Mouse (Mus musculus) MN1 (cell line): ENCODE measurements around the gene Unc93a2.
"Not testable (repeated sequence)": the region's sequence is repeated elsewhere in the genome, so short reads cannot be mapped to it uniquely, and the experiment has no call there.

Experiments
- DNase-seq: peaks from one replicate; pipeline ENCODE4 v3.0.0-alpha.2; 2016; ENCODE audit warnings: low spot score

Gene Unc93a2

DNA sequence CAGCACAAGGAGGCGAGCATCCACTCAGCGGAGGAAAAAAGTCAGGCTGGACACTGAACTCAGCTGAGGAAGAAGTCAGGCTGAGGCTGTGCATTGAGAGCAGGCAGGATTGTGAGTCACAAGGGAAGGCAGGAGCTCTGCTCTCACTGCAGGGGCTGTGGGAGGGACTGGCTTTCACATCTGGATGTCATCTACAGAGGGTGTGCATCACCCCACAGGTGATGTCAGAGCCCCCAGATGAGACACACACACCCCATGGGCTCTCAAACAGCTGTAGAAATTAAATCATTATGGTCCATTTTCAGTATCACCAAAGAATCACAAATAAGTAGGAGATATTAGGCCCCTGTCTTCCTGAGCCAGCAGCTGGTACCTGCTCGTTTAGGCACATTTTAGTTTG, at the start of gene Unc93a2:
Gene Unc93a2 (minus strand): TSS at position 101 of the 400 bp plus-strand sequence.
- not testable (repeated sequence) for DNase-seq

DNA sequence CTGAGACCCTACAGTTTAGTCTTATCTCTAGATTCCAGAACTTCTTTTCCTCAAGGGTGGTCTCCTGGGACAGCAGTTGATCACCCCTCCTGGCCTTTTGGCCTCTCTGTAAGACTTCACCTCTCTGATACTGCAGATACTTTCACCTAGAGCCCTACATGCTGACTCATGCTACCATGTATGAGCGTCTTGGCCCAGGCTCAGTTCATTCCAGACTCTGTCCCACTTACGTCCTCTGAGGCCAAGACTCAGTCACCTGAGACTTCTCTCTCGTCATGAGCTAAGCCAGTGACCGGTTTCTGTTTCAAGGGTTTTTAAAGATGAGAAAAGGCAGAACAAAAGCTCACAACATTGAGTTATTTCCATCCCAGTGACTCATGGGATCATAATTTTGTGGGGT, 48.9 kb upstream of the Unc93a2 start:
- not testable (repeated sequence) for DNase-seq

DNA sequence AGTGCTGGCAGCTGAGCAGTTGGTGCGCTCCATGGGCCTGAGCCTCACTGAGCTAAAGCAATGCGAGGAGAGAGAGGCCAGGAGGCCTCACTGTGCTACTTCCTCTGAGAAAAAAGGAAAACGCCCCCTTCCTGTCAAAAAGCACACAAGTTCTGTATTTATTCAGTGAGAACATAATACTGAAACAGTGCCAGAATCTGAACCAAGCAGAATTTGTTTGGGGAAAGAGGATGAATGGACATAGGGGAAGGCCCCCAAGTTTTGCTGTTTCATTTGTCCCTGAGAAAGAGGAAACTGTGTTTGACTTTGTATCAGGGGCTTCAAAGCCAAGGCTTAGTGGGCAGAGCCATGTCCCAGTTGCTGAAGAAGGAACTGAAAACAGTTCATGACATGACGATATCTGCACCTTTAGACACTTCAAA, 45.0 kb upstream of the Unc93a2 start:
- DNase-seq: not testable (repeated sequence)

DNA sequence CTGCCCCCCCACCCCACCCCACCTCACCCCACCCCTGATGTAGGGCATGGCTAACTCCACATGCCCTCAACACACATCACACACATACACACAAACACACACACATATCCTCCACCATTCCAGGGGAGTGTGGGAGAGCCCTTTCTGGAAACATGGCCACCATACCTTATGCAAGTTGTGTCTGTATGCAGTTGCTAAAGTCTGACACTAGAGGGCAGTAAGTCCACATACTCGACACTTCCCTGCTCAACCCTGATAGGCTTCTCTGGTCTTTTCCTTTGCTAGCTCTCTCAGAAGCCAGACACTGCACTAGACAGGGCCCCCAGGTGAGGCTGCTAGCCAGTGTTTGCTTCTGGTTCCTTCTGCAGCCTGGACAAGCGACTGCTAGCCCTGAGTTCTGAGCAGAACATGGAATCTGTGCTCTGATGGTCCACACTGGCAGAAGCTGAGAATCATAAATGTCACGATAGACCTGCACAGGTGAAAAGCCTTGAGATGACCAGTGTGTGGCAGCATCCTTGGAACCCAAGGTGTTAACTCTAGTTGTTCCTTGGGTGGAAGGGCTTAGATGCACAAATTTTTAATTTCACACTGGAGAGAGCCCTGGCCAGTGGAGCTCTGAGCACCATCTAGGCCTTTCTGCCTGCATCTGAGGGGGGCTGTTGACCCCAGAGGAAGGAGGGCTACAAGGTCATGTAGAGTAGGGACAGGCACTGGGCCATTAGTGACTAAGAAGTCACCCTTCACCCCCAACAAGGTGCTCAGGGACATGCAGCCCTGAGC, 35.1 kb upstream of the Unc93a2 start:
- DNase-seq: not testable (repeated sequence)

DNA sequence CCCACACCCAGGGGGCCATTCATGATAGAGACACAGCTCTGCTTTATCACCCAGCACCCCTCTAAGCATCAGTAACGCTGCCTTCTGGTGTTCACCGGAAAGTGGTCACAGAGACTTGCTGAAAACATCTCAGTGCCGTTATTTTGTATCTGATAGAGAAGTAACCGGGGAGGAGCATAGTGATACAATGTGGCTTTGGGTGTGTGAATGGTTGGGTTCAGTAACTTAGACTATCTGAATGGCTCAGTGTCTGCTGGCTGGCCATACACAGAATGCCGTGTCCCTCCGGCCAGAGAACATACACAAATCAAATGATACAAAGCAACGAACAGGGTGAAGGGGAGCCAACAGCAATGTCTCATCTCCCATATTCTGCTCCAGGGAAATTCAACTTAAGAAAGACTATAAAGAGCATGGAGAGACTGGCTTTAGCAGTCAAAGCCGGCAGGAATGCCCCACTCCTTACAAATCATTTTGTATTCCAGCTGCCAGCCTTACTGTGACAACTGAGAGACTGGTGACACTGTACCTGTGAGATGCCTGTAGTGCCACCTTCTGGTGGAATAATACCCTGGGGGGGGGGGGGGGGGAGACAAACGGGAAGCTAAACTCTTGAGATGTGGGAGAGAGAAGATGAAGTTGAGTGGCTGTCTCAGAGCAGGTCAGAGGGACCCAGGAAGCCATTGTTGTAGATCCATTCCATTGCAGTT, 29.5 kb upstream of the Unc93a2 start:
- not testable (repeated sequence) for DNase-seq

DNA sequence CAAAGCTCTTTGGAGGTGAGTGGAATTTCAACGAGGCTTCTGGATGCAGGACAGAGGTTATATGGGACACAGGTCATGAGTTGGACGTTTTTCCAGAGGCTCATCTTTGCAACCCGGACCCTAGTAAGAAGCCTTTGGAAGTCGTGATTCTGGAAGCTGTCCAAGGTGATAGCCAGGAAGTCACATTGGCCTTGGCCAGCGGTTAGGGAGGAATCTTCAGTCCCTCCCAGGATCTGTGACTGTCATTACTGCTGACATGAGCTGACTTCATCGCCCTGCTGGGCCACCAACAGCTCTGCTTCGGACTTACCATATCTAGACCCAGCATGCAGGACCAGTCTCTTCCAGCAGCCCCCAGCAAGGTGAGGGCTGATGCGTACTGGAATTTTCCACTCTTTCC, 28.1 kb upstream of the Unc93a2 start:
- DNase-seq: not testable (repeated sequence)

DNA sequence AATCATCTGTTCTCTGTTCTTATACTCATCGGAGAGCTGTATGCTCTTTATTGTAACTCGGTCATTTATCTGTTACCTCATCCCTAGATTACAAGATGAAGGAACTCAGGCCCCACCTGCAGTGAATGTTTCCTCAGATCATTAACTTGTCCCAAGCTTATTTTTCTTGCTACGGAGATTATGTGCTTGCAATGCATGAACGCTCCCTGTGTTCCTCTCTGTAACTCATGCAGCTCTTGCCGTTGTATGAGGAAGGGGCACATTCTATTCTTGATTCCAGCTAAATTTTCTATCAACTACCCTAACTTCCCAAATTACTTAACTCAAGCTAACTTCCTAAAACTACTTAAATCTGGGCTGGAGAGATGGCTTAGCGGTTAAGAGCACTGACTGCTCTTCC, 14.5 kb upstream of the Unc93a2 start:
- DNase-seq: not testable (repeated sequence)

DNA sequence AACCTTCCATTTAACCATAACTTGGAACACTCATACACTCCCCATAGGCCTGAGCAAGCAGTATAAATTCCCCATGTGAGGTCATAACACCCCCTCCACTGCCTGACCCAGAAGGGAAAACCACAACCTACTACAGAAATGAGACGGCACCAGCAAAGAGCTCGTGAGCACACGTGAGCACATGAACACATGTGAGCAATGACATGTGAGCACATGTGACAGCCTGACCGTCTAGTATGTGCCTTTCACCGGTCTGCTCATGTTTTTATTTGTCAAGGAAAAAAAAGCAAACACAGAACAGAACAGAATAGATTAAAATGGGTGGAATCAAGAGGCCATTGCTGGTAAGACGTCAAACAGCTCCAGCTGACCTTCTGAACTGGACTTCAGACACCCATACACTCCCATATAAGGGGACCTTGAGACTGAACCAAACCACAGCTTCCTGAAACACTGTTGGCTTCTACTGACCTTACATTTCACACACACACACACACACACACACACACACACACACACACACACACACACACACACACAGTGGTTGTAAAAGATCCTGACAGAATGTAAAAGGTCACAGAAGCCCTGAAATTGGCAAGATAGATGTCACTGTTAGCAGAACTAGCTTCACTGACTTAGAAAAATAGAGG, 13.1 kb upstream of the Unc93a2 start:
- not testable (repeated sequence) for DNase-seq

DNA sequence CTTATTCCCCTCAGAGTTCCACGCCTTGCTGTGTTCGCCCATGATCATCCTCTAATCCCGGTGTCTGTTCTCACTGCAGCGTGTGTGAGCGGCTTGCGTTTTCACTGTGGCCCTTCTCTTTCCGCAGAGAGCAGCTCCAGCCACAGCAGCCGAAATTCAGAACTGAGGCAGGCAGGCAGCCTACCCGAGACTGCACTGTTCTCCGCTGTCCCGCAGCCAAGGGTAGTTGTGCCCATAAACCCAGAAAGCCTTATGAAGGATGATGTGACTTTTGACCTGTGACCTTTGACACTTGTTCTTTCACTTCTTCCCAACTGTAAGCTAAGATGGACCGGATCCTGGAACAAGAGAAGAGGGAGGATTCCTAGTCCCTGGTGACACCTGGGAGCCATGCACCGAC, 11.8 kb upstream of the Unc93a2 start:
- not testable (repeated sequence) for DNase-seq

DNA sequence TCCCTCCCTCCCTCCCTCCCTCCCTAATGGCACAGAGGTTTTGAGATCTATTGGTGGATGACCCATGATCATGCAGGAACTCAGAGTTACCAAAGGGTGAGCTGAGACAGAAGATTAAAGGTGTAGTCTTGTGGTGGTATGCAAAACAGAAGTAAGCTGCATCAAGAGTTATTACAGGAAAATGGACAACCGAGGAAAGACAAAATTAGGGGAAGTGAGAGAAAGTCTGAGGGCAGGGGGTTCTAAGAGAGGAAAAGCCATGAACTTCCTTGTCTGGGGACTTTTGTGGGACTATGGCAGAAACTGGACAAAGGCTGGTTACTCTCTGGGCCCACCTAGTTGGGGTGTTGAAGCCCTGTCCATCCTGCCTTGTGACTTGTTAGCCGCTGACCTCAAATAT, 11.0 kb upstream of the Unc93a2 start:
- DNase-seq: not testable (repeated sequence)

DNA sequence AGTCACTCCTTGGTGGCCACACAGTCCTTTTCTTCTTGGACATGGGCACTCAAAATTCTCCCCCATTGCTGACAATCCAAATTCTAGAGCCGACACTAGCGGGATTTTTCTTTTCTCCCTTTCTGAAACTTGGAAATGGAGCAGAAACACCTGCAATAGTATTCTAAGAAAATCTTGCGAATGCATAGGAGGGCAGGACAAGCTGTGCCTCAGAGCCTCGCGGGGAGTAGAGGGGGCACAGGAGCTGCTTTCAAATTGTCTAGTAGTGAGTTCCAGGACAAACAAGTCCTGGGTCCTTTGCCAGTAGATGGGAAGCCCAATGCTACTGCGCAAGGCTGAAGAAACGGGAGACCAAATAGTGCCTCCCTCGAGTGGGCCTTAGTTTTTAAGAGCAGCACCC, 10.4 kb upstream of the Unc93a2 start:
- DNase-seq: not testable (repeated sequence)

DNA sequence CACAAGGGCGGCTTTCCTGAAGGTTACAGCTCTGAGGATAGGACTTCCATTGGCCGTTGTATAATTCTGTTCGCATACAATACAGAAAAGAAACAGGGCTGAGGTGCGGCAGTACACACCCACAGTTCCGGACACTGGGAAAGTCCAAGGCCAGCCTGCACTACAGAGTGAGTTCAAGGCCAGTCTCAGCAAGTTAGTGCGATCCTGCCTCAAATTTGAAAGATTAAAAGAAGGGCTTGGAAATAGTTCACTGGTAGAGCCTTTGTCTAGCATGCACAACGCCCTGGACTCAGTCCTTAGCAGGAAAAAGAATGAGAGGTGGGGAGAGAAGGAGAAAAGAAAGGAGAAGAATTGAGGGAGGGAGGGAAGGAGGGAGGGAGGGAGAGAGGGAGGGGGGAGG, 9.9 kb upstream of the Unc93a2 start:
- DNase-seq: not testable (repeated sequence)

DNA sequence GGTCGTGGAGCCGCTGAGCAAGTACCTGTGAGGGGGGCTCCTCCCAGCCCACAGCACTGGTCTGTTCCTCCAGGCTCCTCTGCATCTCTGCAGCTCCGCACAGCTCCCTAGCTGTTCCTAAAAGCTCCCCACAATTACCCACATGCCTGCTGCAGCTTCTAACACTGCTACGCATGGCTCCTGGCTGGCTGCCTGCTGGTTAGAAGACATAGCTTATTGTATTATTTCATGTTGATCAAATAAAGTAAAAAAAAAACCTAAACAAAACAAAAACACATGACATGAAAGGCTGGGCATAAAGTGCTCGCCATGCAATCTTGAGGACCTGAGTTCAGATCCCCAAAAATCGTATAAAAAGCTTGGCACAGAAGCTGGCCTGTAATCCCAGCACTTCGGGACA, 4.6 kb upstream of the Unc93a2 start:
- not testable (repeated sequence) for DNase-seq

DNA sequence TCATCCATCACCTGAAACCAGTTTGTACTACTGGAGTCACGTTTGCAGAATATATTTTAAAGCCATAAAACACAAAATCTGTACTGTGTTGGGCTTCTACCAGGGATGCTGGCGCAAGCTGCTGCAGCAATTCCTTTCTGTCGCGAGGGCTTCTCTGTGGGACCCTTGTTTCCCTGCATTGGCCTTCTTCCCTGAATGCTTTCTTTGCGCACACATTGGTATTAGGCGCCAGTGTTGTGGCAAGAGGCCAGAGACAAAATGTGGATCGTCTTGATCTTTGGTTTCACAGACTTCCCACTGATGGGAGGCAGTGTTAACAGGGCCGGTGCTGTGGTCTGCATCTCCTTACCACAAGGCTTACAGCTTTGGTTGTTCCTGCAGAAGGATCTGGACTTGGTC, 3.7 kb upstream of the Unc93a2 start:
- not testable (repeated sequence) for DNase-seq

DNA sequence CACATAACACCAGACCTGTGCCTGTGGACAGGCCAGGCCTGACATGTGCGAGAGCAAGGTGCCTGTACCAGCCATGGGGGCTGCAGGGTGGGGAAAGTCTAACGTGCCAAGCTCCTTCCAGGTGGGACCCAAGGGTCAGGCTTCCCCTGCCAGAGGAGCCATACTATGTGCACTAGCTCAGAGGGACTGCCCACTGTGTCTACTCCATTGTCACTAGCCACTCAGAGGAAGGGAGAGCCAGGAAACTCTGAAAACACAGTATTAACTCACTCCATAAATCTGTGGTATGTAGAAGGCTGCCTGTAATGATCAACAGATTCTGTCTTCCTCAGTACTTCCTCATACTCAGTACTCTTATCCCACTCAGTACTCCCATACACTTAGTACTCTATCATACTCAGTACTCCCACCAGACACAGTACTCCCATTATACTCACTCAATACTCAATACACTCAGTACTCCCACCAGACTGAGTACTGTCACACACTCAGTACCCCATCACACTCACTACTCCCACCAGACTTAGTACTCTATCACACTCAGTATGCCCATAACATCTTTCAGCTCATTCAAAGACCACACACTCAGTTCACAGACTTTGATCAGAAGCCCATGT, 3.2 kb upstream of the Unc93a2 start:
- DNase-seq: not testable (repeated sequence)

DNA sequence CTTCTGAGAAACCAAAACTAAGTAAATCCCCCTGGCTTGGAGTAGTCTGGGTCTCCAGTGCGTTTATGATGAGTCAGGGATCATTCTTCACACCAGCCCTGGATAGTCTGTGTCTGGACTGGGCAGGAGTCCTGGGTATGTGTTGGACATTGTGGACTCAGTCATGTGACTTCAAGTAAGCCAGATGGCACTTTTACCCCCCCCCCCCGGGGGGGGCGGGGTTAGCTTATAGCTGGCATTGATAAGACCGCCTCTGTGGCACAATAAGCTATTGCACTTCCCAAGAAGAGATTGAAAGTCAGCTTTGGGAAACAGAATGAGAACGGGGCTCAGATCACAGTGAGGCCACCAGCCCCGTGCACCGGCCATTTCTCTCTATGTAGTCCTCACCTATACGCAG, 752 bp upstream of the Unc93a2 start:
- peak; percentile 29 for DNase-seq

DNA sequence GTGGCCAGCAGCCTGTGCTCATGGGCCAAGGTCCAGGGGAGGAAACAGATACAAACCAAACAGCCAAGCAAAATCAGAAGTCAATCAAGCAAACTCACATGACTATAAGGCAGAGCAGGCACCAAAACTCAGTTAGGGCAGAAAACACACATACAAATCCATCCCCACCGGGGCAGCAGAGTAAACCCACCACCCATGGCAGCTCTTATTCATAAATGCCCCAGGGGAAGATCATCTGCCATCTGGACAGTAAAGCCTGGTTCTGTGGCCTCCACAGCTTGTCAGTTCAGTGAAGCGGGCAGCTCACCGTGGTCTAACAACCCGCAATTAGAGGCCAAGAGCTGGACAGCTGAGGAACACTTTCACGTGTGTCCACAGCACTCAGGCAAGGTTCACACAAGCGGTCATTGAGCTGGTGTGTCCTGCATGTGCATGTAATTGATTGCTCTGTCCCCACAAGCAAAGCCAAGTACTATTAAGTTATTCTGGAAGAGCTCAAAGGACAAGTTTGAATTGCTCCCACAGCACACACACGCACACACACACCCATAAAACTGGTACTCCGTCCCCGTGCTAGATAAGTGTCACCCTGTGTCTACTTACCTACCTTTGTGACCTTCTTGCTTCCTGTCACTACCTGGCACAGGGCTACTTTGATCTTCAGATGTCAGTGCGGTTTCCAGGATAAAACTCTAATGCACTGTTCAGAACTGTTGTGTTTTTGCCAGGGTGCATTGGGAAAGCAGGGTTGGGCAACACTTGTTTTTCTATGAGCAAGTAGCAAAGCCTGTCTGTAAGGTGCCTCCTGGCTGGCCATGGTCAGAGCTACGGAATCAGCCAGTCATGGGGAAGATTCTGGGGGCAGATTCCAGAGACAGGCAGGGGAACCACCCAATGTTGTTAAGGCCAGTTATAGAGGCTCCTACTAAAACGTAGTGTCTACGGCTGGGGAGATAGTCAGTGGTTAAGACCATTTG, 1.8 kb downstream of the Unc93a2 start:
- not testable (repeated sequence) for DNase-seq

DNA sequence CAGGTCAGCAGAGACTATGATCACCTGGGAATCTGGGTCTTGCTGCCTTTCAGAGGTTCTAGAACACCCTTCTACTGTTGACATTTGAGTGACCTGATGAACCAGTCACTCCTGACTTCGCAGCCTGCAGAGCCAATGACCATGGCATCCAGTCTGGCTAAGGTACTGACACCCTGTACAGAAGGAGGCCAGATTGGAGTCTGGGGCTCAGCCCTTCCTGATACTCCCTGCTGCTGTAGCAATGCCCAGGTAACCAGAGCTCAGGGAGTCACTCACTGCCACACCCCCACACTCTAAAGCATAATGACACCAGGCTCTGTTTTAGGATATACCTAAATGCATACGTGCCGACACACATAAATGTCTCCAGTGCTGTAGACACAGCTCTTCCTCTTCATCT, 2.6 kb downstream of the Unc93a2 start:
- DNase-seq: not testable (repeated sequence)

DNA sequence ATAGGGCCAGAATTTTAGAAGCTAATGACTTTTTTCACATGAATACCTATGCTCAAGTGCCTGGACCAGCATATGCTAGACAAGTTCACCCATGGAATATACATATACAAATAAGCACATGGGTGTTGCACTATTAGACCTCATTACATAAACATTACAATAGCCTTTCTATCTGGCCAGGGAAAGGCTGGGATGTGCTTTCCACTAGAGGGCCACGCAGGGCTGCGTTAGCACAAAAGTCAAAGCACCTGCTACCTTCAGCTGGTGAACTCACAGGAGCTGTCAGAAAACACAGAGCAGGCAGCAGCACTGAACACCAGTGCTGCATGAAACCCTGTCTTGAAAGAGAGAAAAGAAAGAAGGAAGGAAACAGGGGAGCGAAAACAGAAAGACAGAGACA, 7.4 kb downstream of the Unc93a2 start:
- not testable (repeated sequence) for DNase-seq

DNA sequence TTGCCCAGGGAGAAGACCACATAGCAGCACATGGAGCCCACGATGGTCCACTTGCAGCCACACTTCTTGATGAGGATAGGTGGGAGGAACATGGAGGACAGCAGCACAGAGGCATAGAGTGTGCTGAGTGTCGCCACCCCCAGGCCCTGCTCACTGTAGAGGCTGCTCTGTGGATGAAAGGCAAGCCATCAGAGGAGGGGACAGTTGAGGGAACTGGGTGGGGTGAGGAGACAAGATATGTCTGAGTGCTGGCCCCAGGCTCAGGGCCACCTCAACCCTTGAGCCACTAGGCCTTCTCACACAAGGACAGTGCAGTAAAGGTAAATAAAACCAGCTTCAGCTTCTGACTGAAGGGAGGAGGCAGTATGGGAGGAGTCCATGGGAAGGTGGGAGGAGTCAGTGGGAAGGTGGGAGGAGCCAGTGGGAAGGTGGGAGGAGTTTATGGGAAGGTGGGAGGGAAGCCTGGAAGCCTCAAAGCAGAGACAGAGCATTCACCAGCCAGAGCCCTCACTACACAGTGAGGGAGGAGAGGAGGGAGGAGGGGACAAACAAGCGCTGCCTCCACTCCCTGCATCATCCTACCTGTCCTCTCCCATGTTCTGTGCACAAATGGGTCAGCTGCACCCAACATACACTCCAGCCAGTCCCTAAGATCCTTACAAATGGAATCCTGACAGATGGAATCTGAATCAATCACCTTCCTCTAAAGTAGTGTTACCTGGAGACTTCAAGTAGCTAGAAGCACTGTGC, 8.1 kb downstream of the Unc93a2 start:
- DNase-seq: not testable (repeated sequence)
